Mouse (Mus musculus) frontal cortex, postnatal 25 days (tissue): Measurements from ENCODE around the gene Adora1.

Experiments used
- DNase-seq, 2 experiments: peaks; one replicate each; pipeline ENCODE4 v3.0.0; 2022; ENCODE audit warnings: low spot score in 2 of 2

The Adora1 gene

GRCm38 (mm10) chr1:134194298-134195022 lies 40.8 kb downstream of the Adora1 start:
- no peak for DNase-seq

GRCm38 (mm10) chr1:134193674-134194197 lies 41.5 kb downstream of the Adora1 start:
- DNase-seq: no peak

- DNase-seq: no peak
Observed at GRCm38 (mm10) chr1:134193126-134193525, 42.1 kb downstream of the Adora1 start, which contains the start of gene Mybph. Gene Mybph (plus strand): TSS chr1:134193448.

- no peak for DNase-seq
Observed at GRCm38 (mm10) chr1:134192024-134192423, 43.2 kb downstream of the Adora1 start.

- no peak for DNase-seq
Observed at GRCm38 (mm10) chr1:134191192-134191591, 44.0 kb downstream of the Adora1 start.

GRCm38 (mm10) chr1:134188989-134189729 lies 46.1 kb downstream of the Adora1 start:
- DNase-seq: no peak

GRCm38 (mm10) chr1:134188217-134188616 lies 47.0 kb downstream of the Adora1 start:
- no peak for DNase-seq

- no peak for DNase-seq
Observed at GRCm38 (mm10) chr1:134184089-134184488, 51.1 kb downstream of the Adora1 start.

- DNase-seq: no peak
Observed at GRCm38 (mm10) chr1:134182025-134182424, 53.2 kb downstream of the Adora1 start, which contains the start of gene Chil1. Gene Chil1 (plus strand): TSS chr1:134182176.

- DNase-seq: no peak
Observed at GRCm38 (mm10) chr1:134177976-134178375, 57.3 kb downstream of the Adora1 start.

GRCm38 (mm10) chr1:134173081-134173480 lies 62.1 kb downstream of the Adora1 start:
- no peak for DNase-seq

- DNase-seq: no peak
Observed at GRCm38 (mm10) chr1:134168985-134169697, 66.1 kb downstream of the Adora1 start.

- no peak for DNase-seq
Observed at GRCm38 (mm10) chr1:134168567-134168966, 66.7 kb downstream of the Adora1 start.

GRCm38 (mm10) chr1:134167416-134168305 lies 67.6 kb downstream of the Adora1 start:
- DNase-seq: no peak

- no peak for DNase-seq
Observed at GRCm38 (mm10) chr1:134166547-134166946, 68.7 kb downstream of the Adora1 start.

GRCm38 (mm10) chr1:134164454-134164853 lies 70.8 kb downstream of the Adora1 start:
- no peak for DNase-seq

GRCm38 (mm10) chr1:134163476-134163875 lies 71.8 kb downstream of the Adora1 start:
- no peak for DNase-seq

GRCm38 (mm10) chr1:134162510-134163225 lies 72.6 kb downstream of the Adora1 start:
- DNase-seq: no peak

GRCm38 (mm10) chr1:134161399-134161798 lies 73.8 kb downstream of the Adora1 start:
- DNase-seq: no peak

GRCm38 (mm10) chr1:134160404-134160803 lies 74.8 kb downstream of the Adora1 start:
- no peak for DNase-seq
